Mouse (Mus musculus) forebrain, embryonic 14.5 days (tissue): Measurements from ENCODE around the gene Cyp2a4. TPM values are rescaled to one million over a fixed set of nuclear protein-coding genes. Genes with fewer than 3 reads are reported as not detected.
"Not testable (repeated sequence)": the region's sequence is repeated elsewhere in the genome, so short reads cannot be mapped to it uniquely, and the experiment has no call there.

Source experiments
- ATAC-seq: fragments of 200-750 bp; cut with Nextera tagmentation; 2 replicates; pipeline ENCODE4 v1.8.0; 2017; ENCODE audit warnings: mild to moderate bottlenecking, moderate library complexity
- DNase-seq: peaks from one replicate; pipeline ENCODE4 v3.0.0-alpha.2; 2015; ENCODE audit warnings: low spot score
- H3K27ac ChIP-seq: fragments of 300-500 bp; sonication (generic); 2 replicates; pipeline ENCODE4 v1.5.1; 2014; ENCODE audit warnings: low read depth, mild to moderate bottlenecking, control low read depth, low read length, moderate library complexity
- H3K27me3 ChIP-seq: fragments of 300-500 bp; sonication (generic); replicated peaks from 2 replicates; pipeline ENCODE4 v1.6.1; 2014; ENCODE audit warnings: low read length, control low read depth, mixed read lengths; ENCODE audit not compliant: control insufficient read depth, insufficient read depth
- H3K36me3 ChIP-seq: fragments of 300-500 bp; sonication (generic); 2 replicates; pipeline ENCODE4 v1.6.1; 2014; ENCODE audit warnings: low read length, control low read depth; ENCODE audit not compliant: control insufficient read depth, insufficient read depth
- H3K4me1 ChIP-seq: fragments of 300-500 bp; sonication (generic); 2 replicates; pipeline ENCODE4 v1.6.1; 2014; ENCODE audit warnings: antibody characterized with exemption, low read length, control low read depth; ENCODE audit not compliant: control insufficient read depth, insufficient read depth
- H3K4me2 ChIP-seq: fragments of 300-500 bp; sonication (generic); 2 replicates; pipeline ENCODE4 v1.6.1; 2014; ENCODE audit warnings: mild to moderate bottlenecking, control low read depth, low read length
- H3K4me3 ChIP-seq: fragments of 300-500 bp; sonication (generic); 2 replicates; pipeline ENCODE4 v1.5.1; 2014; ENCODE audit warnings: low read depth, low read length, control low read depth
- H3K9ac ChIP-seq: fragments of 300-500 bp; sonication (generic); 2 replicates; pipeline ENCODE4 v1.6.1; 2014; ENCODE audit warnings: mild to moderate bottlenecking, low read length, control low read depth, moderate library complexity
- H3K9me3 ChIP-seq: fragments of 300-500 bp; sonication (generic); replicated peaks from 2 replicates; pipeline ENCODE4 v1.6.1; 2016; ENCODE audit warnings: low read length, control low read depth, mixed read lengths; ENCODE audit not compliant: control insufficient read depth
- WGBS: fragments of 180-500 bp; shearing (Covaris S2); extraction: QIAGEN DNeasy Blood & Tissue Kit; methylation state at CpG from one replicate; pipeline ENCODE4 v1.1.7; 2014; 5-methylcytosine and 5-hydroxymethylcytosine counted together
- polyA plus RNA-seq: library from polyadenylated mRNA; unstranded; fragments of >200 nt; fragmentation: Nextera tagmentation; extraction: Ambion mirVana; gene quantifications from 2 replicates; pipeline ENCODE4 v1.2.1, GENCODE M21; 2014

Gene Cyp2a4
- polyA plus RNA-seq, 1 experiment from 2014 or later, result not detected

DNA sequence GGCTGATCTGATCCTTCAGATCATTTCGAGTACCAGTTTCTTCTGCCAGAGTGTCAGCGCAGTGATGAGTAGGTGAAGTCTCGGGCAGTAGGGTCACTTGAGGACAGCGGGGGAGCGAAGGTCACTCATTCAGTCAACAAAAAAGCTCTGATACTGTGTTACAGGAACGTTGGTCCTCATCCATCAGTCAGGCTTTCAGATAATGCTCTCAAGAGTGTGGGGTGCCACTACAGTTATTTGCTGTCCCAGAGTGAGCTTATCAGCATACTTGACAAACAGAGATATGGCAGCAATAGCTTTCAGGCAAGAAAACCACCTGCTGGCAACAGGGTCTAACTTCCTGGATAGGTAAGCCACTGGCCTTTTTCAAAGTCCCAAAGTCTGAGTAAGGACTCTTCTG is 49.8 kb downstream of the Cyp2a4 start:
- not testable (repeated sequence) for H3K36me3 ChIP-seq, DNase-seq

More for the DNA sequence above, 49.8 kb downstream of the Cyp2a4 start:
- not testable (repeated sequence) for H3K27ac ChIP-seq, H3K4me1 ChIP-seq, H3K4me2 ChIP-seq, H3K9me3 ChIP-seq, H3K27me3 ChIP-seq, H3K9ac ChIP-seq, H3K4me3 ChIP-seq, ATAC-seq
- 96% methylated on average over 4 of the region's 6 CpGs for WGBS

Other genes starting within 250 kb of the Cyp2a4 start
- gene Cyp2b13, start 245.7 kb upstream of the Cyp2a4 start, polyA plus RNA-seq, result not detected in 2 replicates
- gene Cyp2b9, start 133.8 kb upstream of the Cyp2a4 start, polyA plus RNA-seq, result not detected in 2 replicates
- not detected in 2 replicates for gene Vmn1r184, start 46.8 kb upstream of the Cyp2a4 start, polyA plus RNA-seq
- gene Nlrp9c, start 96.5 kb downstream of the Cyp2a4 start, polyA plus RNA-seq, result not detected in 2 replicates
- not detected in 2 replicates for gene Nlrp4a, start 127.9 kb downstream of the Cyp2a4 start, polyA plus RNA-seq
- not detected in 2 replicates for gene Nlrp9a, start 227.9 kb downstream of the Cyp2a4 start, polyA plus RNA-seq